Mouse (Mus musculus): ENCODE measurements around the gene 2010111I01Rik. TPM values are rescaled to one million over a fixed set of nuclear protein-coding genes. Genes with fewer than 3 reads are reported as not detected.

Gene 2010111I01Rik
- polyA plus RNA-seq, 1 experiment from 2014 or later, result 23.9 TPM

DNA sequence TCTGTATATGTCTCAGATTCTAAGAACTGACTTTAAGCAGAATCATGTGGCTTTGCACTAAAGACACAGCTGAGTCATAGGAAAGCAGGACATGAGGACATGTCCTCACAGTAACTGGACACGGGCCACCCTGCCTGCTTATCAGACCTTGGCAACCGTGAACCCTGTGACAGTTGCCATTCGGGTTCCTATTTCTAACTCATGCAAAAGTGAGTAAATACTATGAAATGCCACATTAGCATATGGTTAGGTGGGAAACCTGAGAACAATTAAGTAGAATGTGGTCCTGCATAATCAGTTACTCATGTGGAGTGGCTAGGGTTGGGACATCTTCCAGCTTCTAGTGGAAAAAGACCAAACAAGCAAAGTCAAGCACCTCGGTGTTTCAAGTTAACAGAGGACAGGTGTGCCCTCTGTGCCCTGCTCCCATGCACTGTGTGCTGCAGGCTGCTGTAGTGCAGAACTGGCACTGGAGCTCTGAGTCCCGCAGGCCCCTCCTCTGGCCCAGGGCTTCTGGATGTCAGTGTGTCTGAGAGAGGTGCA is 170.3 kb downstream of the 2010111I01Rik start:
- Histone ChIP-seq H3K9ac (no peak overlapping the region), H3K27me3 (no peaks in the 10 kb centered on the region), H3K36me3 (ENCODE audit: poor library complexity, severe bottlenecking) (no peaks in the 10 kb centered on the region), H3K4me3 (no peak overlapping the region), H3K9me3 (replicated peaks) (no peaks in the 10 kb centered on the region), H3K4me1 (0 out of 2 replicates have a peak, but pooled peaks cover 6% of the 10 kb centered on the region), H3K27ac (no peak overlapping the region), H3K4me2 (no peak overlapping the region)
- WGBS, result 85% methylated on average over 5 of the region's 5 CpGs
- ATAC-seq, result no peak

DNA sequence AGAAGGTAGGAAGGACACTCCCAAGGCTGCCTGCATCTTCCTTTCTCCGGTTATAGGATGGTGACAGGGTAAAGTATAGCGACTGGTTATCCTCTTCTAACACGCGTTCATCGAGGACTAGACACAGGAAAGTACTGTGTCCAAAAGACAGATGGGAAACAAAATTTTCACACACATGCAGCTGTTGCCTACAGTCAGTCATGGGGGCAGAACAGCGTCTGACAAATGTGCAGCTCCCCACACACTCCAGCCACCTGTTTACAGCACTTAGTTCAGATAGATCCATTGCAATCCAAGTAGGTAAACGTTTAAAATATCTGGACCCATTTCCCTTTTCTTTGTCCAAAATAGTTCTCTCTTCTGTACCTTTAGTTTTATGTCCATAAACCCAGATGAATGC is 171.3 kb downstream of the 2010111I01Rik start:
- 95% methylated on average over 7 of the region's 7 CpGs for WGBS
- Histone ChIP-seq H3K27ac (no peak overlapping the region), H3K36me3 (ENCODE audit: poor library complexity, severe bottlenecking) (no peaks in the 10 kb centered on the region), H3K4me2 (no peak overlapping the region), H3K27me3 (no peaks in the 10 kb centered on the region), H3K9ac (no peak overlapping the region), H3K9me3 (replicated peaks) (no peaks in the 10 kb centered on the region), H3K4me3 (no peak overlapping the region), H3K4me1 (0 out of 2 replicates have a peak, but pooled peaks cover 6% of the 10 kb centered on the region)
- no peak for ATAC-seq

GRCm38 (mm10) chr13:63136775-63137174 is 172.1 kb downstream of the 2010111I01Rik start:
- Histone ChIP-seq H3K27ac (no peak overlapping the region), H3K4me1 (0 out of 2 replicates have a peak, but pooled peaks cover 6% of the 10 kb centered on the region), H3K36me3 (ENCODE audit: poor library complexity, severe bottlenecking) (no peaks in the 10 kb centered on the region), H3K27me3 (no peaks in the 10 kb centered on the region), H3K4me2 (no peak overlapping the region), H3K9me3 (replicated peaks) (no peaks in the 10 kb centered on the region), H3K9ac (no peak overlapping the region), H3K4me3 (no peak overlapping the region)
- ATAC-seq, result no peak
- WGBS, result 82% methylated on average over 1 of the region's 1 CpGs

GRCm38 (mm10) chr13:63138376-63139048 is 173.8 kb downstream of the 2010111I01Rik start:
- Histone ChIP-seq H3K4me2 (no peak overlapping the region), H3K4me1 (0 out of 2 replicates have a peak, but pooled peaks cover 6% of the 10 kb centered on the region), H3K9me3 (replicated peaks) (no peaks in the 10 kb centered on the region), H3K4me3 (no peak overlapping the region), H3K27ac (no peak overlapping the region), H3K27me3 (no peaks in the 10 kb centered on the region), H3K9ac (no peak overlapping the region), H3K36me3 (ENCODE audit: poor library complexity, severe bottlenecking) (no peaks in the 10 kb centered on the region)
- no peak for ATAC-seq

- Histone ChIP-seq H3K27ac (no peak overlapping the region), H3K4me3 (no peak overlapping the region), H3K4me2 (no peak overlapping the region), H3K9me3 (replicated peaks) (no peaks in the 10 kb centered on the region), H3K4me1 (0 out of 2 replicates have a peak, but pooled peaks cover 6% of the 10 kb centered on the region), H3K36me3 (ENCODE audit: poor library complexity, severe bottlenecking) (no peaks in the 10 kb centered on the region), H3K27me3 (no peaks in the 10 kb centered on the region), H3K9ac (no peak overlapping the region)
- ATAC-seq, result no peak
- WGBS, result 91% methylated on average over 10 of the region's 10 CpGs
Observed at GRCm38 (mm10) chr13:63139463-63140226, 175.0 kb downstream of the 2010111I01Rik start.

GRCm38 (mm10) chr13:63140784-63141183 is 176.1 kb downstream of the 2010111I01Rik start:
- no peak for ATAC-seq
- no peak overlapping the region for H3K27ac ChIP-seq
- 92% methylated on average over 6 of the region's 6 CpGs for WGBS
- no peak overlapping the region for H3K9ac ChIP-seq
- no peak overlapping the region for H3K4me2 ChIP-seq
- no peak overlapping the region for H3K4me3 ChIP-seq
- H3K4me1 ChIP-seq, result 0 out of 2 replicates have a peak, but pooled peaks cover 6% of the 10 kb centered on the region
- H3K27me3 ChIP-seq, result no peaks in the 10 kb centered on the region
- no peaks in the 10 kb centered on the region for H3K9me3 ChIP-seq (replicated peaks)
- H3K36me3 ChIP-seq (ENCODE audit: poor library complexity, severe bottlenecking), result no peaks in the 10 kb centered on the region

GRCm38 (mm10) chr13:63141275-63141674 is 176.6 kb downstream of the 2010111I01Rik start:
- Histone ChIP-seq H3K27ac (no peak overlapping the region), H3K27me3 (no peaks in the 10 kb centered on the region), H3K4me3 (no peak overlapping the region), H3K4me1 (peaks cover 9% of the 10 kb centered on the region), H3K9me3 (replicated peaks) (no peaks in the 10 kb centered on the region), H3K9ac (no peak overlapping the region), H3K36me3 (ENCODE audit: poor library complexity, severe bottlenecking) (no peaks in the 10 kb centered on the region), H3K4me2 (no peak overlapping the region)
- ATAC-seq, result no peak

- Histone ChIP-seq H3K27ac (no peak overlapping the region), H3K27me3 (no peaks in the 10 kb centered on the region), H3K9me3 (replicated peaks) (no peaks in the 10 kb centered on the region), H3K9ac (no peak overlapping the region), H3K36me3 (ENCODE audit: poor library complexity, severe bottlenecking) (no peaks in the 10 kb centered on the region), H3K4me3 (no peak overlapping the region), H3K4me2 (no peak overlapping the region), H3K4me1 (peaks cover 11% of the 10 kb centered on the region)
- WGBS, result 11% methylated on average over 4 of the region's 4 CpGs
- ATAC-seq, result peak; percentile 68; the same call in 1 of the 2 replicates
Observed at GRCm38 (mm10) chr13:63146604-63147188, 182.0 kb downstream of the 2010111I01Rik start.

DNA sequence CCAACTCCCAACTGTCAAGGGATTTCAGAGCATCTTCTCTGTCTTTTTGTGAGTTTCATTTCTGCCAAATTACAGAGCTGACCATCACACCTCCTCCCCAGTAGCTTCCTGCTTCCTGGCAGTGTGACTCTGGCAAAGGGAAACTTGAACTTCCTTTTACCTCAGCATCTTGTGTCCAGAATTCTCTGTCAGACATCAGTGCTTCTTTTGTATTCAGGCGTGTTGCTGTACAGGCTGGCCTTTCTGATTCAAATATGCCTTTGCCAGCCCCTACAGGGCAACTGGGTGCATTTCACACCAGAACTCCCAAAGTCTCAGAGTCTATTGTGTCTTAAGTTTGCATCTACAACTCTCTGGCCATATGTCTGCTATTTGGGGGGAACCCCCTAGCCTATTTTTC is 183.5 kb downstream of the 2010111I01Rik start:
- H3K27me3 ChIP-seq, result no peaks in the 10 kb centered on the region
- 48% methylated on average over 1 of the region's 1 CpGs for WGBS
- no peaks in the 10 kb centered on the region for H3K36me3 ChIP-seq (ENCODE audit: poor library complexity, severe bottlenecking)
- no peak overlapping the region for H3K9ac ChIP-seq
- no peak overlapping the region for H3K4me3 ChIP-seq
- peaks cover 11% of the 10 kb centered on the region for H3K4me1 ChIP-seq
- H3K9me3 ChIP-seq (replicated peaks), result no peaks in the 10 kb centered on the region
- no peak overlapping the region for H3K4me2 ChIP-seq
- no peak overlapping the region for H3K27ac ChIP-seq
- ATAC-seq, result no peak

GRCm38 (mm10) chr13:63150470-63151020 is 185.9 kb downstream of the 2010111I01Rik start:
- no peaks in the 10 kb centered on the region for H3K36me3 ChIP-seq (ENCODE audit: poor library complexity, severe bottlenecking)
- ATAC-seq, result no peak
- 47% methylated on average over 2 of the region's 2 CpGs for WGBS
- no peak overlapping the region for H3K4me2 ChIP-seq
- H3K9ac ChIP-seq, result no peak overlapping the region
- no peaks in the 10 kb centered on the region for H3K27me3 ChIP-seq
- peaks cover 23% of the 10 kb centered on the region for H3K4me1 ChIP-seq
- no peaks in the 10 kb centered on the region for H3K9me3 ChIP-seq (replicated peaks)
- no peak overlapping the region for H3K27ac ChIP-seq
- no peak overlapping the region for H3K4me3 ChIP-seq

GRCm38 (mm10) chr13:63151028-63151738 is 186.5 kb downstream of the 2010111I01Rik start:
- no peak overlapping the region for H3K9ac ChIP-seq
- H3K4me3 ChIP-seq, result no peak overlapping the region
- H3K27ac ChIP-seq, result no peak overlapping the region
- WGBS, result 87% methylated on average over 9 of the region's 9 CpGs
- ATAC-seq, result no peak
- H3K4me2 ChIP-seq, result no peak overlapping the region
- no peaks in the 10 kb centered on the region for H3K9me3 ChIP-seq (replicated peaks)
- no peaks in the 10 kb centered on the region for H3K27me3 ChIP-seq
- H3K4me1 ChIP-seq, result peaks cover 26% of the 10 kb centered on the region
- H3K36me3 ChIP-seq (ENCODE audit: poor library complexity, severe bottlenecking), result no peaks in the 10 kb centered on the region
